Mouse (Mus musculus): ENCODE measurements around the gene Adipoq.

DNA sequence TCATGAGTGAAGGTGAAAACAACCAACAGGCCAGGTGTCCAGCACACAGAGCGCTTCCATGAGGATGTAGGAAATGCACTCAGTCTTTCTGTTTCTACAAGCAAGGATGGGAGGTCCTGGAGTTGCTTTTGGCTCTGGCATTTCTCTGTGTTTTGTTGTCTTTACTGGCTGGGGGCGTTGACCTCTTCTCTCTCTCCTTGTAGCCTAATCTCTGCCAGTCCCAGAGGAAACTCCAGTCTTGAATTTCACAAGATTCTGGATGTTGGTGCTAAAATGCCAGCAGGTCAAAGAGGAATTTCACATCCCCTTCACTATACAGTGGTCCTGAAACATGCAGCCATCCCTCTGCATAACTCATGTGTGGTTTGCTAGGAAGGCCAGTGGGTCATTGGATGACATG, 2.6 kb downstream of the Adipoq start:
- TF ChIP-seq CTCF (IDR thresholded peaks at IDR 0.05; ENCODE audit: low read depth) (no peak), EP300 (IDR thresholded peaks at IDR 0.05; ENCODE audit: low read depth) (no peak)

All from liver, embryonic 14.5 days (tissue).